Mouse (Mus musculus) heart, postnatal 0 days (tissue): ENCODE measurements around the gene Phgdh. TPM values are rescaled to one million over a fixed set of nuclear protein-coding genes. Genes with fewer than 3 reads are reported as not detected.

ENCODE experiments used
- ATAC-seq: fragments of 200-750 bp; cut with Nextera tagmentation; 2 replicates; pipeline ENCODE4 v1.8.0; 2017; ENCODE audit warnings: low read depth, moderate number of reproducible peaks, moderate library complexity; ENCODE audit not compliant: insufficient read depth
- DNase-seq: peaks from one replicate; pipeline ENCODE4 v3.0.0-alpha.2; 2016; ENCODE audit warnings: low spot score
- H3K27ac ChIP-seq: fragments of 300-500 bp; sonication (generic); 2 replicates; pipeline ENCODE4 v1.5.1; 2014; ENCODE audit warnings: low read depth, mild to moderate bottlenecking
- H3K27me3 ChIP-seq: fragments of 300-500 bp; sonication (generic); 2 replicates; pipeline ENCODE4 v1.6.1; 2014; ENCODE audit warnings: low read length, mixed read lengths; ENCODE audit not compliant: control insufficient read depth, insufficient read depth
- H3K36me3 ChIP-seq: fragments of 300-500 bp; sonication (generic); replicated peaks from 2 replicates; pipeline ENCODE4 v1.6.1; 2014; ENCODE audit warnings: low read length, mixed read lengths; ENCODE audit not compliant: control insufficient read depth, insufficient read depth
- H3K4me1 ChIP-seq: fragments of 300-500 bp; sonication (generic); 2 replicates; pipeline ENCODE4 v1.6.1; 2014; ENCODE audit warnings: antibody characterized with exemption; ENCODE audit not compliant: control insufficient read depth, insufficient read depth
- H3K4me2 ChIP-seq: fragments of 300-500 bp; sonication (generic); 2 replicates; pipeline ENCODE4 v1.6.1; 2014; ENCODE audit warnings: low read depth, mild to moderate bottlenecking, low read length, moderate library complexity
- H3K4me3 ChIP-seq: fragments of 300-500 bp; sonication (generic); 2 replicates; pipeline ENCODE4 v1.5.1; 2014; ENCODE audit warnings: low read depth, low read length
- H3K9ac ChIP-seq: fragments of 300-500 bp; sonication (generic); replicated peaks from 2 replicates; pipeline ENCODE4 v1.6.1; 2014; ENCODE audit warnings: low read depth, low read length, mixed read lengths
- H3K9me3 ChIP-seq: fragments of 300-500 bp; sonication (generic); replicated peaks from 2 replicates; pipeline ENCODE4 v1.6.1; 2016; ENCODE audit warnings: low read length; ENCODE audit not compliant: control insufficient read depth
- CTCF ChIP-seq: IDR thresholded peaks from 2 replicates; pipeline ENCODE4 v1.5.1; 2016; ENCODE audit warnings: antibody characterized with exemption, control low read depth, low read depth
- EP300 ChIP-seq: IDR thresholded peaks from 2 replicates; pipeline ENCODE4 v1.6.1; 2016; ENCODE audit warnings: antibody characterized with exemption, low read depth
- WGBS: fragments of 180-500 bp; shearing (Covaris S2); extraction: QIAGEN DNeasy Blood & Tissue Kit; methylation state at CpG from one replicate; pipeline ENCODE4 v1.1.7; 2014; 5-methylcytosine and 5-hydroxymethylcytosine counted together
- polyA plus RNA-seq: library from polyadenylated mRNA; unstranded; fragments of >200 nt; fragmentation: Nextera tagmentation; extraction: Ambion mirVana; gene quantifications from 2 replicates; pipeline ENCODE4 v1.2.1, GENCODE M21; 2015
- total RNA-seq: library from RNA; depleted of rRNA; stranded (reverse); fragments of >200 nt; gene quantifications from 2 replicates; pipeline ENCODE4 v1.2.3, GENCODE M21; 2014; ENCODE audit warnings: low replicate concordance

Gene Phgdh
- total and polyA plus RNA-seq, 2 experiments from 2014 or later = 15.5 to 19.7 TPM

DNA sequence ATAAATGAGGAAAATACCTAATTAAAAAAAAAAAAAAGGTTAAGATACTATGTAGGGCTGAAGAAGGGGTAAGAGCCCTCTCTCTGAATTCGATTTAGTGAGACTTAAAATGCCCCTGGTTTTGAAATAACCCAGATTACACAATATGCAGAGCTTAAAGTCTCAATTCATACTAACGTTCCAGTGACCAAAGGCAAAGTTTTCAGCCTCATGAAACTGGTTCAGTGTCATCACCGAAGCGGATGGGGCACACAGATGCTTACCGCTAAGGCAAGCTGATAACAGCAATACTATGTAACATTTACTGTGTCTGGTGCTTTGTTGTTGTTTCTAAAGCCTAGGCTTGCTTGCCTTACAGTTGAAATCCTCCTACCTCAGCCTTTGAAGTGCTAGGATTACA, 17.6 kb downstream of the Phgdh start:
- Histone ChIP-seq H3K4me3 (no peak overlapping the region), H3K27ac (no peak overlapping the region), H3K4me1 (no peaks in the 10 kb centered on the region), H3K27me3 (no peaks in the 10 kb centered on the region), H3K4me2 (no peak overlapping the region), H3K9me3 (no peaks in the 10 kb centered on the region), H3K9ac (no peak overlapping the region), H3K36me3 (no peaks in the 10 kb centered on the region; the same call in 1 of the 2 replicates)
- no peak for ATAC-seq
- no peak for DNase-seq
- TF ChIP-seq EP300 (no peak), CTCF (no peak)
- WGBS = 90% methylated on average over 5 of the region's 5 CpGs

DNA sequence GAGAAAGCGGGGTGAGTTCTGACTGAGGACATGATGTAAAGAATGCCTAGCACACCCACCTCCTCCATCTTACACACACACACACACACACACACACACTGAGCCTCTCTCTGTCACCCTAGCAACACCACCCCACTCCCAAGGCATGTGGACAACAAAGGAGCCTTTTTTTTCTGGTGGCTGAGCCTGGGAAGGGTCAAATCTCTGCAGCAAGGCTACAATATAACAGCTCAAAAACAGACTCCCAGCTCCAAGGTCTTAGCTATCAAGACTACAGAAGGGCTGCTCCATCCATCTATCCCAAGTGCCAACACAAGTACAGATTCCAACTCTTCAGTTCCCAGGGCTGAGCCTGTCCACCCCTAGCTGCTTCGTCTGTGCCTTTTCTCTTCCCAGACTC, 20.6 kb downstream of the Phgdh start:
- WGBS = 74% methylated on average over 2 of the region's 2 CpGs
- no peak overlapping the region for H3K9ac ChIP-seq
- no peaks in the 10 kb centered on the region for H3K36me3 ChIP-seq
- H3K9me3 ChIP-seq = no peaks in the 10 kb centered on the region
- TF ChIP-seq CTCF = no peak
- no peak for TF ChIP-seq EP300
- no peak for DNase-seq
- no peak overlapping the region for H3K4me3 ChIP-seq
- no peak overlapping the region for H3K27ac ChIP-seq
- no peaks in the 10 kb centered on the region for H3K4me1 ChIP-seq
- no peak for ATAC-seq
- H3K4me2 ChIP-seq = no peak overlapping the region
- no peaks in the 10 kb centered on the region for H3K27me3 ChIP-seq

- no peaks in the 10 kb centered on the region for H3K9me3 ChIP-seq
- no peak for ATAC-seq
- H3K36me3 ChIP-seq = no peaks in the 10 kb centered on the region
- no peak overlapping the region for H3K4me3 ChIP-seq
- 71% methylated on average over 3 of the region's 3 CpGs for WGBS
- H3K27me3 ChIP-seq = no peaks in the 10 kb centered on the region
- H3K4me1 ChIP-seq = no peaks in the 10 kb centered on the region
- TF ChIP-seq CTCF = no peak
- no peak for TF ChIP-seq EP300
- no peak for DNase-seq
- no peak overlapping the region for H3K4me2 ChIP-seq
- H3K27ac ChIP-seq = no peak overlapping the region
- no peak overlapping the region for H3K9ac ChIP-seq
Measured at GRCm38 (mm10) chr3:98317143-98317542, 22.6 kb downstream of the Phgdh start.

DNA sequence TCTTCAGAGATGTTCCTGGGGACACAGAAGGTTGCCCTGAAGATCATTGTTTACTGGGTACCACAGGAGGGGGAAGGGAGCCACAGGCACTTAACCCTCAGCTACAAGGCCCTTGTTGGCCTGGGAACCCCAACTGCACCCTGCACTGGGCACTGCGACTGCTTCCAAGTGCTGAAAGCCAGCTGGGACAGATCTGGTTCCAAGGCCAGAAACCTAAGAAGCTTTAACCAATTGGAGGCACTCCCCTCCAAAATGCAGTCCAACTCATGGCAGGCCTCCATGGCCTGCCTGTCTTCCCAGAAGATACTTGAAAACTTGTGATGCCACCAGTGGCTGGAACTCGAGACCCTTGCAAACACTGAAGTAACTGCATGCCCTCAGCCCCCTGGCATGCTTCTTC, 24.6 kb downstream of the Phgdh start:
- no peak overlapping the region for H3K4me3 ChIP-seq
- DNase-seq (no peak), ATAC-seq (no peak)
- no peak overlapping the region for H3K27ac ChIP-seq
- H3K9ac ChIP-seq = no peak overlapping the region
- no peaks in the 10 kb centered on the region for H3K9me3 ChIP-seq
- TF ChIP-seq EP300 (no peak), CTCF (no peak)
- no peaks in the 10 kb centered on the region for H3K27me3 ChIP-seq
- H3K36me3 ChIP-seq = no peaks in the 10 kb centered on the region
- 62% methylated on average over 2 of the region's 2 CpGs for WGBS
- no peak overlapping the region for H3K4me2 ChIP-seq
- no peaks in the 10 kb centered on the region for H3K4me1 ChIP-seq

- WGBS = 65% methylated on average over 9 of the region's 9 CpGs
- H3K9me3 ChIP-seq = no peaks in the 10 kb centered on the region
- H3K9ac ChIP-seq = no peak overlapping the region
- no peak for ATAC-seq
- TF ChIP-seq EP300 = no peak
- TF ChIP-seq CTCF = no peak
- H3K4me3 ChIP-seq = no peak overlapping the region
- no peak overlapping the region for H3K27ac ChIP-seq
- DNase-seq = no peak
- no peaks in the 10 kb centered on the region for H3K4me1 ChIP-seq
- no peak overlapping the region for H3K4me2 ChIP-seq
- H3K36me3 ChIP-seq = no peaks in the 10 kb centered on the region
- H3K27me3 ChIP-seq = no peaks in the 10 kb centered on the region
Measured at GRCm38 (mm10) chr3:98313294-98314155, 26.3 kb downstream of the Phgdh start.

- Histone ChIP-seq H3K4me1 (no peaks in the 10 kb centered on the region), H3K9ac (no peak overlapping the region), H3K9me3 (no peaks in the 10 kb centered on the region), H3K27me3 (no peaks in the 10 kb centered on the region), H3K27ac (no peak overlapping the region), H3K4me3 (no peak overlapping the region), H3K36me3 (no peaks in the 10 kb centered on the region), H3K4me2 (no peak overlapping the region)
- peak; percentile 49 for DNase-seq
- peak; percentile 35 for ATAC-seq
- 19% methylated on average over 6 of the region's 7 CpGs for WGBS
- peak; percentile 63 for TF ChIP-seq CTCF
- no peak for TF ChIP-seq EP300
Measured at GRCm38 (mm10) chr3:98312867-98313266, 26.9 kb downstream of the Phgdh start.
